Mouse (Mus musculus) liver (tissue): ENCODE results near the gene Xpr1.

Experiments used
- DNase-seq: peaks from one replicate; pipeline ENCODE4 v3.0.0-alpha.2; 2020; ENCODE audit warnings: mixed read lengths

Xpr1 gene

GRCm38 (mm10) chr1:155400056-155400455 is 17.2 kb downstream of the Xpr1 start:
- no peak for DNase-seq

DNA sequence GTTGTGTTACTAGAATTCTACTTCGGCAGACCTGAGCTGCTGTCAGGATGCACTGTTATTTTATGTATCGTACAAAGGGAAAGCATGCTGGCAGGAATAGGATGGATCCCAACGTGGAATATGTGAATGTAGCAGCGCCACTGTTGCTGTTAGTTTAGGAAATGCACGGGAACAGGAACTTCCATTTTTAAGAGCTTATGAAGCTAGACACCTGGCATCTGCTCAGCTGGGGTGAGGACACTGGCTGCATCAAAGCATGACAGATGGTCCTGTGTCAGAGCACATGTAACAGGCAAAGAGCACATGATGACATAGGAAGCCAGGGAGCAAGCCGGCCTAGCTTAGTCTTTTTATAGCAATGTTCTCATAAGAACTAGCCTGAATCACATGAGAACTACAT is 22.4 kb downstream of the Xpr1 start:
- DNase-seq: no peak

DNA sequence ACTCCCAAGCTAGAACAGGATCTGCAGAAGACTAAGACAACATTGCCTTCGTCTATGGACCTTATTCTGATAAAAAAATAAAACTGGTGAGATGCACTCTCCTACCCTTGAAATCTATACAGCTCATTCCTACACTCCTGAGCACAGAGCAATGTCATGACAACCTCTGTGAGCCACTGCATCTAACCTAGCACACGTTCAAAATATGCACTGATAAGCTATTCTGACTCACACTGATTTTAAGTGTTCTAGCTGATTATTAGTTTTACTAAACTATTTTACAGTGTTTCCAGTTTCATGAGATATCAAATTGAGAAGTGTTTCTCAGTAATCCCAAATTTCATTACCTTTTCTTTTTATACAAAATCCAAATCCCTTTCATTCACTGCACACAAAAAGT is 23.2 kb downstream of the Xpr1 start:
- no peak for DNase-seq

DNA sequence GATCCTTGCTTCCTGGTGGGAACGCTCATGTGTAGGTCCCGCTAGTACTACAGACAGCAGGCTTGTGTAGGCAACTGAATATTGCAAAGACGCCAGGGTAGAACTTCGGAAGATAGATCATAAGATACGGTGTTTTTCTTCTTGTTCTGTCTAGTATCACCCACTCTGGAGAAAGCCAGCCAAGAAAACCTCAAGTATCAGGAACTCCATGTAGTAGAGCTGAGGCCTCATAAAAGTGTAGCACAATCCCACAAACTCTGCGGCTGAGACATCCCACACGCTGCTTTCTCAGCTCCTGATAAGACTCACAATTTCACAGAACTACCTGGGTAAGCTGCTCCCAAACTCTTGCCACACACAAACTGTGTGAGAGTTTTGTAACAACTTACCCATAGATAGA is 24.4 kb downstream of the Xpr1 start:
- DNase-seq: no peak

DNA sequence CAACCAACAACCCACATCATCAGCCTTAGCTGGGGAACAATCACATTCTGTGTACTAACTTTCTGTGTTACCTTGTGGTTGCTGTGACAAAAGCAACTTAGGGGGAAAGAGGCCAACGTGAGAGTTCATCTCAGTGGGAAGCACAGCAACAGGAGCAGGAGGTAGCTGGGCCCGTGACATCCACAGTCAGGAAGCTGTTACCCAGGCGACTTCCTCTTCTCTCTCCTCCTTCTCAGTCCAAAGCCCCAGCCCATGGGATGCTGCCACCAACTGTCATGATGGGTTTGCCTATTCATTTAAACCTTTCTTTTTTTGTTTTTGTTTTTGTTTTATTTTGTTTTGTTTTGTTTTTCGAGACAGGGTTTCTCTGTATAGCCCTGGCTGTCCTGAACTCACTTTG is 25.7 kb downstream of the Xpr1 start:
- DNase-seq: no peak

DNA sequence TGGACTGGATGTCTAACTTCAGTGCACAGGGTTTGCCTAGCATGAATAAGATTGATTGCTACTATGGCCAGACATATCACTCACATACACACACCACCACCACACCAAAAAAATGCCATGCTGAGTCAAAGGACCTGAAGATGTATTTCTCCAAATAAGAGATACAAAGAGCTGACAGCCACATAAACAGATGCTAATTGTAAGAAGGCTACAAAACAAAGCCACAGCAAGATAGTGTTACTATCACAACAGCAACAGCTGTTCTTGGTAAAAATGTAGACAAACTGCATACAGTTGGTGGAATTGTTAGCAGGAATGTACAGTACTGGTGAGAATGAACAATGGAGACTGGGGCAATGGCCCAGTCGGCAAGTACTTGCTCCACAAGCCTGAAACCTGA is 28.8 kb downstream of the Xpr1 start:
- DNase-seq: no peak

DNA sequence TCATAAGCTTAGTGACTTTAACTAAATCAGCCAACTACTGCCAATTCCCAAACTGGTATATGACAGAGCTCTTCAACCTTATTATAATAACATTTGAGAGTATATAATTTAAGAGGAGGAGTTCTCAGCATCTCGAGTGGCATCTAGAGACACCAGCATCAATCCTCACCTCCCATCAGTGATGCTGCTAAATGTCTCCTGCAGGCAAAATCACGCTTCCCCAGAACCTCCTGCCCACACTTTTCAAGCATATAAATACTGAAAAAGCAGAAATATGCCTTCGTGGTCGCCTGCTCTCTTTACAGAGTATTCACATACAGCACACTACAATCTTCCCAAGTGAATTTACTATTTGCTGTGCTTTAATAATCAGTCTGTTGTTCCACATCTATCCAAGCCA is 30.7 kb downstream of the Xpr1 start:
- no peak for DNase-seq

DNA sequence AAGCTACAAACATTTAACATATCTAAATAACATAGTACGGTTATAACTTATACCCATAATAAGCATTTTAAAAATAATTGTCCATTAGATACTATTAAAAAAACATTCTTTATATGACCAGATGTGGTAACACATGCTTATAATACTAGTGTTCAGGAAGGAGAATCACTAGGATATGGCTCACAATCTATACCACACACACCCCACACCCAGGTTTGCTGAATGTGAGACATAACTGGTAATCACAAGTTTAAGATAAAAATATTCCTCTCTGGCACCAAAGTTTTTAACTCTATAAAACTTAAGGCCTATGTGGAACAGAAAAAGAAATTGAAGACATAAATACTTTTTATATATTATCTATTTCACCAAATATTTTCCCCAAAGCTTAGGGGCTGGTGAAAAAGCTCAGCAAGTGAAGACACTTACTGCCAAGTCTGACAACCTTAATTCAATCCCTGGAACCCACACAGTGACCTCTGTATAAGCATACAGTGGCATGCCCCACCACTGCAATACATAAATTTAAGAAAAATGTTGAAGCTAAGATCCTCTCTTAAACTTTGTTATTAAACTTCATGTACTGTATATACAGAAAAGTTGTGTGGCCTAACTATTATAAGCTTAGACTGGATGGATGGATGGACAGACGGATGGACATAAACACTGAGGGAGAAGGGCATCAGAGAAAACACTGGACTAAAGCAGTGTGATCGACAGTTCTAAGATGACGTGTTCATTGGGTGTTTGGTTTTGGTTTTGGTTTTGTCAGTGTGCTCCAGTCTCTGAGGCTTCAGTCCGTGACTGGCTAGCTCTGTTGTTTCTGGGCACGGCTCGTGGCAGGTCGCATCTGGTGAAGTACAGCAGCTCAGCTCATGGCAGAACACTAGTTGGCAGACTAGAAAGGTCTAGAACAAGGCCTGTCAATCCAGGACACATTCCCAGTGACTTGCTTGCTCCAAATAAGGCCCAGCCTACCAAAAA is 33.6 kb downstream of the Xpr1 start:
- DNase-seq: peak; percentile 34

DNA sequence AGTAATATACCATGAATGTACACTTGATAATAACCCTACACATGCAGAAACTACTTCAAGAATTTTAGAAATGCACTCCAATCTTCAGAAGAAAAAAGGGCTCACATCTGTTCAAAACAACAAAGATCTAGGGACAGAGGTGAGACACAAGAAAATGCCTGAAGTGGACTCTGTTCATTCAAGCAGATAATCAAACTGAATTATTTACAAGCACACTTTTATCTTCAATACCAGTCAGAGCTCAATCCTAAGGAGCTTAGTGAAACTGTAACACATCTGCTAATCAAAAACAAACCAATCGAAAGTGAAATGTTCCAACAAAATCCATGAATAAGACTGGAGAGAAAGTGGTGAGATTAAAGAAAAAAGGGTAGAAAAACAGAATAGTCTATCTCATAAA is 35.3 kb downstream of the Xpr1 start:
- no peak for DNase-seq

- no peak for DNase-seq
Measured at GRCm38 (mm10) chr1:155379289-155379688, 37.9 kb downstream of the Xpr1 start.

DNA sequence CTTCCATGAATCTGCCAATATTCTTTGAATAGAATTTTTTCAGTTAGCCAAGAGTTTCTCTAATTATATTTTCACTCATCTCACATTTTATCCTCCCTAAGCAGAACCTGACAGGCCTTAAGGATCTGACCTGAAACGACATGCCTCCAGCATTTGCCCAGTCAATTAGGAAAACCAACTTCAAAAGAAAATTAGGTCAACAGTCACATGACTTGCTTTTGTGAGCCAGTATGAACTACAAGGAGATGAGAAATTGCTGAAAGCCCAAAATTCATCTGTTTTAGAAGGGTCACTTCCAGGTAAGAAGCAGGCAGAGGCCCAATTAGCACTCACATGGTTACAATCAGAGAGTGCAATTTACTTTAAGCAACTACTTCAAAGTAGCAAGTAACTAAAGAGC is 44.4 kb downstream of the Xpr1 start:
- DNase-seq: no peak

- no peak for DNase-seq
Measured at GRCm38 (mm10) chr1:155370075-155370658, 47.0 kb downstream of the Xpr1 start.

DNA sequence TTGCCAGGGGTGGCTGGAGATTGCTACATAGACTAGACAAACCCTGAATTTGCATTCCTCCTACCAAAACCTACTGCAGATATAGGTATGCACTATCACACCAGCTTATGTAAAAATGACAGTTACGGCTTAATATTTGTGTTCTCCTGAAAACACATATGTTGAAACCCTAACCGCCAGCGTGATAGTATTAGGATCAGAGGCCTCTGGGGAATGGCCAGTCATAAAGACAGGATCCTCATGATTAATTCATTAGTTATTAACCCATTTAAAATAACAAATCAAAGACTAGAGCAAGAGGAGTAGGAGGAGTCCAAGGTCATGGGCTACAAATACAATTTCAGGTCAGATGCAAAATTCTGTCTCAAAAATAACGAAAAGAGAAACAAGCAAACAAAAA is 50.8 kb downstream of the Xpr1 start:
- DNase-seq: no peak

- DNase-seq: no peak
Measured at GRCm38 (mm10) chr1:155361502-155362126, 55.6 kb downstream of the Xpr1 start.

GRCm38 (mm10) chr1:155353096-155353495 is 64.1 kb downstream of the Xpr1 start:
- DNase-seq: peak; percentile 34

DNA sequence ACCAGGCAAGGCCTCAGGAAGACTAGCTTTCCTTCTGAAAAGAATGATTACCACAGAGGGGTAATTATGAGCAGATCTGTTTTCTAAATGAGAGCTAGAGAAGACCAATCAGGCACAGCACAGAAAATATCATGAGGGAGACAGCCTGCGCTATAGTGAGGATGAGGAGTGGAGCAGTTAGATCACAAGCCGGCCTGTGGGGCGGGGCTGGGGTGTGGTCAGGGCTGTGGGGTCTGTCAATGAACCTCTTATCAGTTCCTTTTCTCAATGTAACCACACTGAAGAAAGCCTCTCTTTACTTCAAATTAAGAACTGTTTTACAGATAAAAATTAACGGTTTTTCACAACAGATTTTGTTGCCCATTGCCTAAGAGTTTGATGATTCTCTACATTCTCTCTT is 65.7 kb downstream of the Xpr1 start:
- peak; percentile 92 for DNase-seq

DNA sequence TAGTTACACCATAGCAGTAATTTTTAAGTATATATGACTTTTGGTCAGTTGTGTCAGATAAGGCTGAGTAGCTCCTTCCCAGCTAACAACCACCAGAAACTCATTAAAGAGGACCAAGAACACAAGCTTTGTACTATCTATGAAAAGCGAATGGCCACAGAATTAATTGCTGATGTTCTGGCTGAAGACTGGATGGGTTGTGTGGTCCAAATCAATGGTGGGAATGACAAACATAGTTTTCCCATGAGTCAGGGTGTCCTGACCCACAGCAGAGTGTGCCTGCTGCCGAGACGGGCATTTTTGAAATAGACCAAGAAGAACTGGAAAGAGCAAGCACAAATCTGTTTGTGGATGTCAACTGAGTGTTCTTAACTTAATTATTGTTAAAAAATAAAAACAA is 68.7 kb downstream of the Xpr1 start:
- no peak for DNase-seq

DNA sequence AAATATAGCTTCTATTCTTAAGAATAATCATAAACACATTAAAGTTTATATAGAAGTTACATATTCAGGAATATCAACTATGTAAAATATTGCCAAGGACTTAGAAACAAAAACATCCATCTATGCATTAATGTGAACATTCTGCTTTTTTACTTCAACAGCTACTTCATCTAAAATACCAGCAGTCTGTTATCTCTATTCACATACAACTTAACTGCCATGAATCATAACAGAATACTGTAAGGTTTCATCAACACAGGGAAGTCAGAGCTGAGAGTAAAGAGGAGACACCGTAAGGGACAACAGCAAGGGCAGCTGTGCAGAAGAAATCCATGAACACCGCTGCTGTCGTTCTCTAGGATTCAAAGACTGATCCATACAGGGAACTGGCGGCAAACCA is 69.9 kb downstream of the Xpr1 start:
- DNase-seq: no peak

DNA sequence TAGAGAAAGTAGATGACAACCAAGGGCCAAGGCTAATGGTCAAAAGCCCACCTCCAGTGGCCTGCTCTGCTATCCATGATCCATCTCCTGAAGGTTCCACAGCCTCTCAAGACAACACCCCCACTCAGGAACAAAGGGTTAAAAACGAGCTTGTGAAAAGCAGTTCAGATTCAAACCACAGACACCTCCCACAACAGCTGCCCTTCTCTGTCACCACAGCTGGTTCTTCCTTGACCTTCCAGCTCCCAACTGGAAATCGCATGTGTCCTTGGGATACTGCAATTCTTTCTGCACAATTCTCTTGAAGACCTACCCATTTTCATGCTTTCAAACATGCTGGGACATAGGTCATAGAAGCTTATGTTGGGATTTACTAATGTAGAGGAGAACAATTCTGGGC is 73.2 kb downstream of the Xpr1 start:
- no peak for DNase-seq

- no peak for DNase-seq
Measured at GRCm38 (mm10) chr1:155339622-155340021, 77.6 kb downstream of the Xpr1 start.

GRCm38 (mm10) chr1:155337315-155337714 is 79.9 kb downstream of the Xpr1 start:
- peak; percentile 32 for DNase-seq

DNA sequence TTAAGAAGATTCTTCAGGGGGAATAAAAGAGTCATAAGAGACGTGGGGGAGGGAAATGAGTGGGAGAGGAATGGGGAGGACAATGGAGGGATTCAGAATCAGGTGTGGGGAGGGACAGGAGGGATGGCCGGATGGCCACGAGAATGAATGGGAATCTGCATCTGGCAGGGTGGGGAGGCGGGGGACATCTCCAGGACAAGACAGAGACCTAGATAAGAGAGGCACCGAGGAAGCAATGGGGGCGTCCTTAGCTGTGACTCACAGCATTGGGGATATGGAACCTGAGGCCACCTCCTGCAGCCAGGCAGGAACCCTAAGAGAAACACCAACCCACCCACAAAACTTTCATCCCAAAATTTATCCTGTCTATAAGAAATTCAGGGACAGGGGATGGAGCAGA is 81.3 kb downstream of the Xpr1 start:
- DNase-seq: peak; percentile 19

- DNase-seq: peak; percentile 42
Measured at GRCm38 (mm10) chr1:155322183-155322582, 95.0 kb downstream of the Xpr1 start.
